Mouse (Mus musculus): ENCODE measurements around the gene Rac2.

- TF ChIP-seq CTCF (conservative IDR thresholded peaks at IDR 0.05; ENCODE audit: low read length) (no peak), POU5F1 (IDR thresholded peaks at IDR 0.05; ENCODE audit: borderline replicate concordance, low read length) (no peak), NANOG (IDR thresholded peaks at IDR 0.05; ENCODE audit: borderline replicate concordance, low read length) (no peak)
These were observed 28.5 kb downstream of the Rac2 start for GRCm38 (mm10) chr15:78544041-78544440.
